Mouse (Mus musculus): ENCODE data around the gene Trappc3.

Trappc3 gene

GRCm38 (mm10) chr4:126251655-126252254 is 10.4 kb upstream of the Trappc3 start:
- peak; percentile 44 for DNase-seq (ENCODE audit: low spot score)

GRCm38 (mm10) chr4:126252411-126253237 is 9.5 kb upstream of the Trappc3 start:
- DNase-seq (ENCODE audit: low spot score): no peak

GRCm38 (mm10) chr4:126253637-126254272 is 8.4 kb upstream of the Trappc3 start:
- peak; percentile 60 for DNase-seq (ENCODE audit: low spot score)

- no peak for DNase-seq (ENCODE audit: low spot score)
These were observed 7.6 kb upstream of the Trappc3 start for GRCm38 (mm10) chr4:126254315-126255112.

GRCm38 (mm10) chr4:126255113-126256001 is 6.8 kb upstream of the Trappc3 start:
- DNase-seq (ENCODE audit: low spot score): no peak

- DNase-seq (ENCODE audit: low spot score): peak; percentile 82
These were observed 5.9 kb upstream of the Trappc3 start, which contains the start of gene Map7d1 for GRCm38 (mm10) chr4:126256131-126256791. TSS of gene Map7d1 (minus strand) at chr4:126256343.

- DNase-seq (ENCODE audit: low spot score): no peak
These were observed 4.9 kb upstream of the Trappc3 start for GRCm38 (mm10) chr4:126256967-126257881.

- no peak for DNase-seq (ENCODE audit: low spot score)
These were observed 3.1 kb upstream of the Trappc3 start for GRCm38 (mm10) chr4:126259063-126259462.

- peak; percentile 63 for DNase-seq (ENCODE audit: low spot score)
These were observed 2.5 kb upstream of the Trappc3 start for GRCm38 (mm10) chr4:126259523-126260160.

GRCm38 (mm10) chr4:126260520-126261201 is 1.5 kb upstream of the Trappc3 start:
- peak; percentile 37 for DNase-seq (ENCODE audit: low spot score)

GRCm38 (mm10) chr4:126261266-126261665 is 859 bp upstream of the Trappc3 start:
- no peak for DNase-seq (ENCODE audit: low spot score)

GRCm38 (mm10) chr4:126261675-126262074 is 450 bp upstream of the Trappc3 start:
- no peak for DNase-seq (ENCODE audit: low spot score)

- DNase-seq (ENCODE audit: low spot score): no peak
These were observed 7.2 kb downstream of the Trappc3 start for GRCm38 (mm10) chr4:126269292-126269691.

- DNase-seq (ENCODE audit: low spot score): no peak
These were observed 11.6 kb downstream of the Trappc3 start for GRCm38 (mm10) chr4:126273753-126274152.

- DNase-seq (ENCODE audit: low spot score): no peak
These were observed 13.0 kb downstream of the Trappc3 start for GRCm38 (mm10) chr4:126275081-126275480.

- DNase-seq (ENCODE audit: low spot score): no peak
These were observed 13.6 kb downstream of the Trappc3 start for GRCm38 (mm10) chr4:126275681-126276131.

GRCm38 (mm10) chr4:126277906-126278564 is 15.9 kb downstream of the Trappc3 start:
- peak; percentile 39 for DNase-seq (ENCODE audit: low spot score)

GRCm38 (mm10) chr4:126278565-126278915 is 16.4 kb downstream of the Trappc3 start:
- no peak for DNase-seq (ENCODE audit: low spot score)
